Mouse (Mus musculus): ENCODE results near the gene Tgfb2.
A peak's percentile ranks its signal among the peaks of the same experiment; 100 is the strongest.

- no peak for TF ChIP-seq POLR2A (IDR thresholded peaks at IDR 0.05; ENCODE audit: borderline replicate concordance, extremely low read depth, low read depth, low read length)
- 0 out of 2 replicates have a peak, but pooled peaks have one; percentile 7 for TF ChIP-seq CTCF (IDR thresholded peaks at IDR 0.05; ENCODE audit: insufficient read depth, low read length)
These were observed 13.4 kb downstream of the Tgfb2 start for GRCm38 (mm10) chr1:186692370-186692769.
